Mouse (Mus musculus): ENCODE data around the gene Gm9195. TPM values are rescaled to one million over a fixed set of nuclear protein-coding genes. Genes with fewer than 3 reads are reported as not detected.

Gene Gm9195
- polyA plus RNA-seq, 1 experiment from 2014 or later = not detected

- H3K4me1 ChIP-seq = no peaks in the 10 kb centered on the region
- no peak overlapping the region for H3K27ac ChIP-seq (replicated peaks)
- H3K4me3 ChIP-seq = no peak overlapping the region
- H3K4me2 ChIP-seq = no peak overlapping the region
- no peaks in the 10 kb centered on the region for H3K27me3 ChIP-seq (replicated peaks)
- 70% methylated on average over 6 of the region's 6 CpGs for WGBS
- no peak for ATAC-seq (ENCODE audit: extremely low read depth, insufficient number of reproducible peaks, low FRiP score, low TSS enrichment)
- no peaks in the 10 kb centered on the region for H3K36me3 ChIP-seq
- no peaks in the 10 kb centered on the region for H3K9me3 ChIP-seq
- no peak overlapping the region for H3K9ac ChIP-seq
Observed at GRCm38 (mm10) chr14:72440436-72440835, 51.2 kb downstream of the Gm9195 start.

GRCm38 (mm10) chr14:72438976-72439375 lies 52.7 kb downstream of the Gm9195 start:
- no peak overlapping the region for H3K27ac ChIP-seq (replicated peaks)
- H3K4me3 ChIP-seq = no peak overlapping the region
- H3K9ac ChIP-seq = no peak overlapping the region
- 71% methylated on average over 1 of the region's 1 CpGs for WGBS
- H3K27me3 ChIP-seq (replicated peaks) = no peaks in the 10 kb centered on the region
- H3K9me3 ChIP-seq = no peaks in the 10 kb centered on the region
- ATAC-seq (ENCODE audit: extremely low read depth, insufficient number of reproducible peaks, low FRiP score, low TSS enrichment) = no peak
- H3K36me3 ChIP-seq = no peaks in the 10 kb centered on the region
- no peak overlapping the region for H3K4me2 ChIP-seq
- no peaks in the 10 kb centered on the region for H3K4me1 ChIP-seq

GRCm38 (mm10) chr14:72389696-72390095 lies 101.9 kb downstream of the Gm9195 start:
- ATAC-seq (ENCODE audit: extremely low read depth, insufficient number of reproducible peaks, low FRiP score, low TSS enrichment) = no peak
- 63% methylated on average over 1 of the region's 1 CpGs for WGBS
- Histone ChIP-seq H3K9ac (no peak overlapping the region), H3K4me3 (no peak overlapping the region), H3K36me3 (no peaks in the 10 kb centered on the region), H3K9me3 (no peaks in the 10 kb centered on the region), H3K4me2 (no peak overlapping the region), H3K27me3 (replicated peaks) (no peaks in the 10 kb centered on the region), H3K27ac (replicated peaks) (no peak overlapping the region), H3K4me1 (no peaks in the 10 kb centered on the region)

GRCm38 (mm10) chr14:72389288-72389687 lies 102.3 kb downstream of the Gm9195 start:
- no peak for ATAC-seq (ENCODE audit: extremely low read depth, insufficient number of reproducible peaks, low FRiP score, low TSS enrichment)
- Histone ChIP-seq H3K27ac (replicated peaks) (no peak overlapping the region), H3K4me1 (no peaks in the 10 kb centered on the region), H3K9me3 (no peaks in the 10 kb centered on the region), H3K4me2 (no peak overlapping the region), H3K4me3 (no peak overlapping the region), H3K36me3 (no peaks in the 10 kb centered on the region), H3K27me3 (replicated peaks) (no peaks in the 10 kb centered on the region), H3K9ac (no peak overlapping the region)
- 60% methylated on average over 4 of the region's 4 CpGs for WGBS

DNA sequence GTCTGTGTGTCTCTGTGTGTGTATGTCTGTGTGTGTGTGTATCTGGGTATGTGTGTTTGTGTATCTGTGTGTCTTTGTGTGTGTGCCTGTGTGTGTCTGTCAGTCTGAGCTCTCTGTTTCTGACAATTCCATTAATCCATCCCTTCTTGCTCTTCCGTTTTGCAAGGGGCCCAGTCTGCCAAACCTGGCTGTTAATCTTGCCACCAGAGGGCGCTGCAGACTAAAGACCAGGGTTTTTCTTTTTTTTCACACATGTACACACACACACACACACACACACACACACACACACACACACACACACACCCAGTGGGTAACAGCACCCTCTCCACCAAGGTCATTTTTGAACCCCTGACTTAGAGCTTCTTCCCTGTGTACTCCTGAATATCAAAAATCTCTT lies 114.4 kb downstream of the Gm9195 start:
- Histone ChIP-seq H3K4me3 (no peak overlapping the region), H3K36me3 (no peaks in the 10 kb centered on the region), H3K27ac (replicated peaks) (no peak overlapping the region), H3K9ac (no peak overlapping the region), H3K27me3 (replicated peaks) (no peaks in the 10 kb centered on the region), H3K4me1 (no peaks in the 10 kb centered on the region), H3K9me3 (no peaks in the 10 kb centered on the region), H3K4me2 (no peak overlapping the region)
- WGBS = 15% methylated on average over 2 of the region's 2 CpGs
- no peak for ATAC-seq (ENCODE audit: extremely low read depth, insufficient number of reproducible peaks, low FRiP score, low TSS enrichment)

Other genes with a start within 250 kb of the Gm9195 start
- 21.5 and 22.1 TPM in 2 replicates for gene Fndc3a, start 218.2 kb upstream of the Gm9195 start, polyA plus RNA-seq (2015; fragmentation: Nextera tagmentation; extraction: Ambion mirVana)